Mouse (Mus musculus): ENCODE measurements around the gene Csk.

Gene Csk

DNA sequence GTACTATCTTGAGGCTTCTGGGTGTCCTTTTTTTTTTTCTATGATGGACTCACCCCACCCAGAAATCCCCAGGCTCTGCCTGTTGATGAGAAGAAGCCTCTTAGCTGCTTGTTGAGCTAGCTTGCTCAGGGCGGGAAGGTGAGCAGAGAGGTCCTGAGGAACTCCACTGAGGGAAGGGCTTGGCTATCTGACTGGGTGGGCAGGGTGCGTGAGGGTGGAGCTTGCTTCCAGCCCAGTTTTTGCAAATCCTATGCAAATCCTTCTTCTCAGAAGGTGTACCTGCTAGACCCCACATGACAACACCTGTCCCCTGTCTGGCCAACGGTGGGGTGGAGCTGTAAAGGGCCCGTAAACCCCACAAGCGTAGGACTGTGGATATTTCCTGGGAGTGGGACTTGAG lies at the start of gene Csk:
TSS of gene Csk (minus strand) at position 349 of the 400 bp plus-strand sequence.
- no peak for DNase-seq

- no peak for DNase-seq
Observed at GRCm38 (mm10) chr9:57698466-57699150, 45.2 kb upstream of the Csk start.

GRCm38 (mm10) chr9:57697380-57697779 lies 43.9 kb upstream of the Csk start:
- DNase-seq, result no peak

GRCm38 (mm10) chr9:57696380-57697285 lies 43.2 kb upstream of the Csk start:
- DNase-seq, result peak; percentile 67

DNA sequence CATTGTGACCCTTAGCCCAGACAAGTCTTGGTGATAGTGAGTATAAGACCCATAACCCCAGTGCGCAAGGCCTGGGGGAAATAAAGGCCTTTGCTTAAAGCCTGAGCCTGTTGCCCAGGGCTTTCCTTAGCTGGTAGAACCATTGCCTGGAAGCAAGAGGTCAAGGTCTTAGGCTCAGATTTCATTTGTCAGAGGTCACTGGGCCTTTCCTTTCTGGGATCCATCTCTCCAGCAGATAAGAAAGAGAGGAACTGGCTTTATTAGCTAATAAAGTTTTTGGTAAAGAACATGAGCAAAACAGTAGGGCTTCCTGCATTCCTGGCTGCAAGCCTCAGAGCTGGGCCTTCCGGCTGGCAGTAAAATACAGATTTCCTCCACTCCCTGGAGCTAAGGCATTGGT lies 40.7 kb upstream of the Csk start:
- DNase-seq, result no peak

DNA sequence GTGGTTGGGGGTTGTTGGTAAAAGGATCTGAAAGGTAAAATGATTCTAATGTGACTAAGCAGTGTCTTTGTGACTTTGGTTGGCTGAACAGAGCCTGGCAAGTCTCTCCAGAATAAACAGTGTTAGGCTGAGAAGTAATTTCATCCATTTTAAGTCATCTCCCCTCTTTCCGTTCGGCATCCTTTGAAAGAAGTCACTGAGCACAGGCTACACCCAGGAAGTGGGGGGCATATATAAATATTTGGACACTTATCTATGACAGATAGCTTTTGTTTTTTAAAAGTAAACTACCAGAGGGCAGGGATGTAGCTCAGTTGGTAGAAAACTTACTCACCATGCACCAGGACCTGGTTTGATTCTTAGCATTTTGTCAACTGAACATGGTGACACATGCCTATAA lies 35.2 kb upstream of the Csk start:
- no peak for DNase-seq

DNA sequence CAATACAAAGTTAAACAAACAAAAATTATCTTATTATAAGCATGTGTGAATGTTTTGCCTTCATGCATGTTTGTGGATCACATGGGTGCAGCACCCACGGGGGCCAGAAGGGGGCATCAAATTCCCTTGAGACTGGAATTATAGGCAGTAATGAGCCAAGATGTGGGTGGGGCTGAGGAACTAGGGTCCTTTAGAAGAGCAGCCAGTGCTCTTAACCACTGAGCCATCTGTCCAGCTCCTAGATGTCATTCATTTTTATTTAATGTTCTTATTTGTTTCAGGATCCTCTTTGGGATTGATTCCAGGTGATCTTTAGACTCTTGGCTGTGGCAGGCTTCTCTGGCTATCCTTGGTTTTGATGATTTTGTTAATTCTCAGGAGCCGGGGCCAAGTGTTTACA lies 34.7 kb upstream of the Csk start:
- DNase-seq, result peak; percentile 73

DNA sequence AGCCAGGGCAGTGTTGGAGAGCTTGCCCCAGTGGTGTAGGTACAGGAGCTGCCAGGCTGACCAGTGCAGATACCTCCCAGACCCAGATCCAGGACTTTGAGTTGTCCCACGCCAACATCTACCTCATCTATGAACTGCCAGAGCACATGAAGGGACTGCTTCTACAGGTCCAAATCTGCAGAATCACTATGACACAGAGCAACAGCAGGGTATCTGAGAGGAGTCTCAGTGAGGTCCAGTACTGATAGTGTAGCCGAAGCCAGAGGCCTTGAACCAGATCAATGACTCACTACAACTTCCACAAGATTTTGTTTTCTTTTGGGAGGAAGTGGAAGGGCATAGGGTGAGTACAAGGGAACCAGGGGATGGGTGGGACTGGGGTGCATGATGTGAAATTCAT lies 34.3 kb upstream of the Csk start, which contains the start of gene Cyp1a1:
TSS of gene Cyp1a1 (plus strand) at position 178 of the 400 bp plus-strand sequence.
- no peak for DNase-seq

- peak; percentile 24 for DNase-seq
Observed at GRCm38 (mm10) chr9:57686011-57686410, 32.6 kb upstream of the Csk start.

DNA sequence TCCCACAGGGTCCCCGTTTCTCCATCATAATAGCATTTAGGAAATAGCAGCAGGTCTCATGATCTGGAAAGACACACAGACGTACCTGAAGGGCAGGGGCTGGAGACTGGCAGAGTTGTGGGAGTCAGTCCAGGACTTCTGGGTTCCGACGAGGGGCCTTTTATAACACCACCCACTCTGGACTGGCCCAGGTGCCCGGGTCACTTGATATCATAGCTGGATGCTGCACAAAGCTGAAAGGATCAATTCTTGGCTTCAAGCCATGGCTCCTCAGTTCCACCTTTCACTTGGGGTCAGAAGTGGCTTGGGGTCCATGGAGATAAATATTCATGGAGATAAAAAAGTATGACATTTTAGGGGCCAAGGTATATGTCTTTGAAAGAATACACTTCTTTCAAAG lies 30.1 kb upstream of the Csk start, which contains the start of gene Cyp1a2:
TSS of gene Cyp1a2 (minus strand) at position 184 of the 400 bp plus-strand sequence.
- DNase-seq, result no peak

DNA sequence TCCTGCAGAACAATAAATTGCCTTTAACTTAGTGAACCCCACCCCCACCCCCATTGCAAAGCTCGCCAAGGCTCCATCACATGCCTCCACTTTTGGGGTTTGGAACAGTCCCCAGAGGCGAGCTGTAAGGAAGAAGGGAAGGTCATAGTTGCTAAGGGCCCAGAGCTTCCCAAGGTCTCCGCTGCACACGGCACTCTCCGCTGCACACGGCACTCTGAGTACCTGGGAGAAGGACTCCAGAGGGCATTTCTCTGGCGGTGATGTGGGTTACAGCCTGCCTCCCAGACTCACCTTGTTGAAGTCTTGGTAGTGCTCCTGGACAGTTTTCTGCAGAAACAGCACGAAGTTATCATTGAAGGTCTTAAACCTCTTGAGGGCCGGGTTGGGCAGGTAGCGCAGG lies 28.0 kb upstream of the Csk start:
- DNase-seq, result peak; percentile 46

GRCm38 (mm10) chr9:57671500-57671899 lies 18.1 kb upstream of the Csk start:
- DNase-seq, result no peak

DNA sequence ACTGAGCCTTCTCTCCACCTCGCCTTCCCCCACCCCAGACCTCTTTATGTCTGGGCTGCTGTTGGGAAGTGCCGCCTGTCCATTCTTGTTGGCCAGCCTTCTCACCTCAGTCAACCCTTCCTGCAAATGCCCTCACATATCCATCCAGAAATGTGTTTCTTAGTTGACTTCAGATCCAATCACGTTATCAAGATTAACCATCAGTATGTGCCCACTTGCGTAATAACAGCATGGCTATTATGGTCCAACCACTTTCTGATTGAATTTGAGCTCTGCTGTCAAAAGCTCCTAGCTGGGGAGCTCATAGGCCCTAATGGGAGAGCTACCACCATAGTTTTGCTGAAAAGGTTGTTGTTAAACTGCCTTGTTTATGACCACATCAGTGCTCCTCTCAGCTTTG lies 17.6 kb upstream of the Csk start:
- DNase-seq, result no peak

DNA sequence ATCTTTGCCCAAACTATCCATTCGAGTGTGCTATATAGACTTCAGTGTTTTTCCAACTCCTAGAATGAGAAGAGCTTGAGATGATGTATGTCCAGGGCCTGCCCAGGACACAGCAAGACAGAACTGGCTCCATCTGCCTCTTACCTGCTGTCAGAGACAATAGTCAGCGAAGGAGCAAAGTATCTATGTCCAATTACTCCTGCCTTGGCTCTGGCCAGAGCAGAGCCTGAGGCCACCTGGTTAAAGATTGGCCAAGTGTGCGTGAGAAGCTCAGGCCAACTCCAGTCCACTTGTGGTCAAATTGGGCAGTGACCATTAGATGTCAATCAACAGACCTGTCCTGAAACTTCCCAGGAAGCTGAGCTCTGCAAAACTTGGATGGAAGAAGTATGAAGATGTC lies 16.1 kb upstream of the Csk start:
- peak; percentile 91 for DNase-seq

DNA sequence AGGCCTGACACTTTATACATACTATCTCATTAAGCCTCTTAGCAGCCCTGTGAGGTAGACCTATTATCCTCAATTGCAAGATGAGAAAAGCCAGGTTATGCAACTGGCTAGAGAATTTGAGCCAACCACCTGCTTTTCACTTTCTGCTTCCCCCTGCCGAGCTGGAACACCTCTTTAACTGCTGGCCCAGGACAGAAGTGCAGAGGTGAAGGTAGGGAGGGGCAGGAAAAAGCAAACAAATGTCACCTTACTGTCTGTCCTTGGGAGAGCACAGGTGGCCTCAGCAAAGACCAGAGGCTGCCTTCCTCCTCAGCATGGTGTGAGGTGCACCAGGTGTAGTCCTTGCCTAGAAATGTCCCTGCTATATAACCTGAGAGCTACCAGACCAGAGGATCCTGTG lies 14.8 kb upstream of the Csk start:
- peak; percentile 50 for DNase-seq

DNA sequence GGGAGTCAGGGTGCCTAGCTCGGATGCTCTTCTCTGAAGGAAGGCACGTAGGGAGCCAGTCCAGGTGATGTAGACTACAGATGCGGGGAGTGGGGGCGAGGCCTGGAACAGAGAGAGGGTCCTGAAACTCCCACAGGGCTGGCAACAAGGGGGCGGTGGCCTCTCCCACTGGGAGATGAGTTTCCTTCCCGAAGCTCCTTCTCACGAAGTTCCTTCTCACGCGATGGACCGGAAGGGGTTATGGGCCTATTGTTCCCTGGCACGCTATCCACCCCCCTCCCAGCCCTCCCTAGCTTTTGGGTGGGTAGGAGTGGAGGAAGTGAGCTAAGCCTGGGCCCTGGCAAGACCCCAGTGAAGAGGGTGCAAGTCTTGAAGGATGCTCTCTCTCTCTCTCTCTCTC lies 14.4 kb upstream of the Csk start:
- DNase-seq, result no peak

GRCm38 (mm10) chr9:57667136-57667535 lies 13.7 kb upstream of the Csk start:
- no peak for DNase-seq

DNA sequence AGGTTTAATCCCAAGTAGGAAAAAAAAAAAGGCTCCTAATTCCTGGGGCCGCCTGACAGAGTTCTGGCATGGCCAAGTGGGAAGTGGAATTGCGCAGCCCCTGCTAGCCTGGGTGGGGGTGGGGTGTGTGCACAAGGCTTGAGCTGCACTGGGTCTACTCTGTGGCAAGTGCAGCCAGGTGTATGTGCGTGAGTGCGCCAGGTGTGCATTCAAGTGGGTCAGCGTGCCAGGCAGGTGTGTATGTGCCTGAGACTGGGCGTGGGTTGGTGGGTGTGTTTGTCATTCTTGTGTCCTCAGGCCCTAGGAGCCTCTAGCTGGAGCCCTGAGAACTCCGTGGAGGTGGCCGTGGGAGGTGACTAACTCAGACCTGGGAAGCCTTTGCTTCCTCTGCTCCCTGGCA lies 13.1 kb upstream of the Csk start:
- DNase-seq, result no peak

GRCm38 (mm10) chr9:57664616-57665015 lies 11.2 kb upstream of the Csk start:
- DNase-seq, result no peak

- DNase-seq, result no peak
Observed at GRCm38 (mm10) chr9:57661552-57661951, 8.1 kb upstream of the Csk start.

DNA sequence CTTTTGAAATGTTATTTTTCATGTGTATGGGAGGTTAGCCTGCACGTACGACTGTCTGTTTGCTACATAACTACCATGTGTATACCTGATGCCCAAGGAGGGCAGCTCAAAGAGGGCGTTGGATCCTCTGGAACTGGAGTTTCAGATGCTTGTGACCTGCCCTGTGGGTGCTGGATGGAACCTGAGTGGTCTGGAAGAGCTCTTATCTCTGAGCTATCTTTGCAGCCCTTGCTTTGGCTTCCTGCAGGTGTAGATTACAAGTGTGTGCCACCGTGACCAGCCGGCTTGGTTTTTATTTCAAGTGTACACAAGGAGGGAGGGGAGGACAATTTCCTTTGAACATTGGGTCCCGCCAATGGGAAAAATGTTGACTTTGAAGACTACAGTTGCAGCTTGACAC lies 7.1 kb upstream of the Csk start:
- DNase-seq, result no peak

DNA sequence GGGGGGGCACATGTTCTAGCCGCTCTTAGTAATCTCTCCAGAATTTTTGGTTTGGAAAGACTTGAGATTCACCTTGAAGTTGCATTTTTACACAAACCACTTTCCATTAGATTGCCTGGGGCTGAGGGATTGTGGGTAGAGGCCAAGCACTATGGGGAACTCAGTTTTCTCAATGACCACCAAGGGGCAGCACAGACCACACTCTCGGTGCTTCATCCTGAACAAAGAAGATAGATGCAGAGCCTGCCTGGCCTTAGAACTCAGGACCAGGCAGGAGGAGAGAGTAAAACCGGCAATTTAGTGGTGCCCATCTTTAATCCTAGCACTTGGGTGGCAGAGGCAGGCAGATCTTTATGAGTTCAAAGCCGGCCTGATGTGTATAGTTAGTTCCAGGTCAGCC lies 6.3 kb upstream of the Csk start:
- DNase-seq, result peak; percentile 89

GRCm38 (mm10) chr9:57658970-57659369 lies 5.5 kb upstream of the Csk start:
- DNase-seq, result no peak

- DNase-seq, result no peak
Observed at GRCm38 (mm10) chr9:57657843-57658242, 4.4 kb upstream of the Csk start.
